Mouse (Mus musculus) heart, embryonic 11.5 days (tissue): Measurements from ENCODE around the gene Olfr911-ps1. TPM values are rescaled to one million over a fixed set of nuclear protein-coding genes. Genes with fewer than 3 reads are reported as not detected.

Experiments used
- ATAC-seq: fragments of 200-750 bp; cut with Nextera tagmentation; replicated peaks from 2 replicates; pipeline ENCODE4 v1.8.0; 2017; ENCODE audit warnings: moderate library complexity; ENCODE audit not compliant: insufficient number of reproducible peaks, low FRiP score, low TSS enrichment
- H3K27ac ChIP-seq: fragments of 300-500 bp; sonication (generic); 2 replicates; pipeline ENCODE4 v1.5.1; 2014; ENCODE audit warnings: mild to moderate bottlenecking, low read depth, low read length
- H3K27me3 ChIP-seq: fragments of 300-500 bp; sonication (generic); 2 replicates; pipeline ENCODE4 v1.6.1; 2014; ENCODE audit warnings: mild to moderate bottlenecking, low read length, mixed read lengths; ENCODE audit not compliant: control insufficient read depth, insufficient read depth
- H3K36me3 ChIP-seq: fragments of 300-500 bp; sonication (generic); 2 replicates; pipeline ENCODE4 v1.6.1; 2014; ENCODE audit warnings: mild to moderate bottlenecking, low read length, moderate library complexity, mixed read lengths; ENCODE audit not compliant: control insufficient read depth, insufficient read depth
- H3K4me1 ChIP-seq: fragments of 300-500 bp; sonication (generic); 2 replicates; pipeline ENCODE4 v1.6.1; 2014; ENCODE audit warnings: low read length; ENCODE audit not compliant: control insufficient read depth, insufficient read depth
- H3K4me2 ChIP-seq: fragments of 300-500 bp; sonication (generic); 2 replicates; pipeline ENCODE4 v1.6.1; 2014; ENCODE audit warnings: mild to moderate bottlenecking, moderate library complexity
- H3K4me3 ChIP-seq: fragments of 300-500 bp; sonication (generic); 2 replicates; pipeline ENCODE4 v1.5.1; 2014; ENCODE audit warnings: low read depth, low read length
- H3K9ac ChIP-seq: fragments of 300-500 bp; sonication (generic); 2 replicates; pipeline ENCODE4 v1.6.1; 2014; ENCODE audit warnings: mild to moderate bottlenecking, low read depth, low read length, moderate library complexity
- H3K9me3 ChIP-seq: fragments of 300-500 bp; sonication (generic); replicated peaks from 2 replicates; pipeline ENCODE4 v1.6.1; 2016; ENCODE audit warnings: low read length; ENCODE audit not compliant: control insufficient read depth
- WGBS: fragments of 180-500 bp; shearing (Covaris S2); extraction: QIAGEN DNeasy Blood & Tissue Kit; methylation state at CpG from one replicate; pipeline ENCODE4 v1.1.7; 2014; ENCODE audit not compliant: insufficient replicate concordance; 5-methylcytosine and 5-hydroxymethylcytosine counted together
- polyA plus RNA-seq: library from polyadenylated mRNA; unstranded; fragments of >200 nt; fragmentation: Nextera tagmentation; extraction: Ambion mirVana; gene quantifications from 2 replicates; pipeline ENCODE4 v1.2.1, GENCODE M21; 2014

Olfr911-ps1 gene
- polyA plus RNA-seq: not detected in 2 replicates

GRCm38 (mm10) chr9:38521280-38521679 lies at the start of gene Olfr911-ps1:
Olfr911-ps1 (plus strand) TSS chr9:38521580.
- 45% methylated on average over 1 of the region's 1 CpGs for WGBS
- no peaks in the 10 kb centered on the region for H3K4me1 ChIP-seq
- H3K36me3 ChIP-seq: no peaks in the 10 kb centered on the region

GRCm38 (mm10) chr9:38486785-38487184 lies 34.6 kb upstream of the Olfr911-ps1 start, which contains the start of gene Olfr906:
Olfr906 (plus strand) TSS chr9:38487085.
- ATAC-seq: no peak
- no peak within 1 kb of the TSS for H3K4me3 ChIP-seq
- H3K9ac ChIP-seq: no peak within 1 kb of the TSS
- H3K4me2 ChIP-seq: no peak within 1 kb of the TSS
- H3K27ac ChIP-seq: no peak within 1 kb of the TSS
- 73% methylated on average over 3 of the region's 3 CpGs for WGBS
- no peaks in the 10 kb centered on the region for H3K27me3 ChIP-seq
- H3K9me3 ChIP-seq: no peaks in the 10 kb centered on the region
- H3K36me3 ChIP-seq: no peaks in the 10 kb centered on the region
- no peaks in the 10 kb centered on the region for H3K4me1 ChIP-seq

More at GRCm38 (mm10) chr9:38521280-38521679, at the start of gene Olfr911-ps1:
- H3K9me3 ChIP-seq: no peaks in the 10 kb centered on the region
- H3K9ac ChIP-seq: no peak within 1 kb of the TSS
- no peak within 1 kb of the TSS for H3K27ac ChIP-seq
- ATAC-seq: no peak
- no peak within 1 kb of the TSS for H3K4me2 ChIP-seq
- H3K27me3 ChIP-seq: no peaks in the 10 kb centered on the region
- H3K4me3 ChIP-seq: no peak within 1 kb of the TSS

- no peak within 1 kb of the TSS for H3K27ac ChIP-seq
- no peak for ATAC-seq
- no peak within 1 kb of the TSS for H3K9ac ChIP-seq
- H3K4me3 ChIP-seq: no peak within 1 kb of the TSS
- 59% methylated on average over 2 of the region's 2 CpGs for WGBS
- H3K9me3 ChIP-seq: no peaks in the 10 kb centered on the region
- no peak within 1 kb of the TSS for H3K4me2 ChIP-seq
- H3K36me3 ChIP-seq: no peaks in the 10 kb centered on the region
- H3K27me3 ChIP-seq: no peaks in the 10 kb centered on the region
- no peaks in the 10 kb centered on the region for H3K4me1 ChIP-seq
Measured at GRCm38 (mm10) chr9:38495501-38495900, 25.9 kb upstream of the Olfr911-ps1 start, which contains the start of gene Olfr907. Olfr907 (plus strand) TSS chr9:38495801.

- H3K4me2 ChIP-seq: no peak overlapping the region
- no peak overlapping the region for H3K4me3 ChIP-seq
- no peak overlapping the region for H3K27ac ChIP-seq
- H3K9me3 ChIP-seq: no peaks in the 10 kb centered on the region
- WGBS: 73% methylated on average over 2 of the region's 2 CpGs
- no peak overlapping the region for H3K9ac ChIP-seq
- H3K4me1 ChIP-seq: no peaks in the 10 kb centered on the region
- no peaks in the 10 kb centered on the region for H3K27me3 ChIP-seq
- no peak for ATAC-seq
- H3K36me3 ChIP-seq: no peaks in the 10 kb centered on the region
Measured at GRCm38 (mm10) chr9:38512353-38512752, 9.0 kb upstream of the Olfr911-ps1 start.

GRCm38 (mm10) chr9:38537549-38537948 lies 16.2 kb downstream of the Olfr911-ps1 start, which contains the start of gene Olfr910:
Olfr910 (plus strand) TSS chr9:38537849.
- no peaks in the 10 kb centered on the region for H3K9me3 ChIP-seq
- H3K4me1 ChIP-seq: no peaks in the 10 kb centered on the region
- no peaks in the 10 kb centered on the region for H3K36me3 ChIP-seq
- no peaks in the 10 kb centered on the region for H3K27me3 ChIP-seq
- ATAC-seq: no peak
- H3K4me2 ChIP-seq: no peak within 1 kb of the TSS
- no peak within 1 kb of the TSS for H3K9ac ChIP-seq
- whole genome bisulfite sequencing: 83% methylated on average over 2 of the region's 2 CpGs
- no peak within 1 kb of the TSS for H3K4me3 ChIP-seq
- H3K27ac ChIP-seq: no peak within 1 kb of the TSS

Other genes starting within 250 kb of the Olfr911-ps1 start
- not detected in 2 replicates for gene Olfr896-ps1, start 230.5 kb upstream of the Olfr911-ps1 start, polyA plus RNA-seq
- gene Olfr25, start 192.5 kb upstream of the Olfr911-ps1 start, polyA plus RNA-seq: not detected in 2 replicates
- not detected in 2 replicates for gene Olfr898, start 173.2 kb upstream of the Olfr911-ps1 start, polyA plus RNA-seq
- not detected in 2 replicates for gene Olfr250, start 154.7 kb upstream of the Olfr911-ps1 start, polyA plus RNA-seq
- gene Olfr251, start 144.5 kb upstream of the Olfr911-ps1 start, polyA plus RNA-seq: not detected in 2 replicates
- not detected in 2 replicates for gene Olfr147, start 119.9 kb upstream of the Olfr911-ps1 start, polyA plus RNA-seq
- gene Olfr901, start 92.1 kb upstream of the Olfr911-ps1 start, polyA plus RNA-seq: not detected in 2 replicates
- gene Olfr902, start 73.9 kb upstream of the Olfr911-ps1 start, polyA plus RNA-seq: not detected in 2 replicates
- gene Olfr904, start 58.4 kb upstream of the Olfr911-ps1 start, polyA plus RNA-seq: not detected in 2 replicates
- not detected in 2 replicates for gene Olfr905, start 50.5 kb upstream of the Olfr911-ps1 start, polyA plus RNA-seq
- not detected in 2 replicates for gene Olfr906, start 34.5 kb upstream of the Olfr911-ps1 start, polyA plus RNA-seq
- gene Olfr907, start 25.8 kb upstream of the Olfr911-ps1 start, polyA plus RNA-seq: not detected in 2 replicates
- gene Olfr910, start 16.3 kb downstream of the Olfr911-ps1 start, polyA plus RNA-seq: not detected in 2 replicates
- gene Olfr912, start 58.6 kb downstream of the Olfr911-ps1 start, polyA plus RNA-seq: not detected in 2 replicates
- not detected in 2 replicates for gene Olfr913, start 71.2 kb downstream of the Olfr911-ps1 start, polyA plus RNA-seq
- not detected in 2 replicates for gene Olfr914, start 83.5 kb downstream of the Olfr911-ps1 start, polyA plus RNA-seq
- gene Olfr916, start 138.3 kb downstream of the Olfr911-ps1 start, polyA plus RNA-seq: not detected in 2 replicates
- gene Olfr917, start 144.3 kb downstream of the Olfr911-ps1 start, polyA plus RNA-seq: not detected in 2 replicates
- gene Olfr918, start 153.0 kb downstream of the Olfr911-ps1 start, polyA plus RNA-seq: not detected in 2 replicates
- not detected in 2 replicates for gene Olfr919, start 182.1 kb downstream of the Olfr911-ps1 start, polyA plus RNA-seq
- gene Vwa5a, start 196.7 kb downstream of the Olfr911-ps1 start, polyA plus RNA-seq: 19.0 and 22.5 TPM in 2 replicates
- 0.03 TPM in 1 of 2 replicates, not detected in the other for gene Olfr920, start 230.7 kb downstream of the Olfr911-ps1 start, polyA plus RNA-seq